Mouse (Mus musculus): ENCODE data around the gene Exosc10.

DNA sequence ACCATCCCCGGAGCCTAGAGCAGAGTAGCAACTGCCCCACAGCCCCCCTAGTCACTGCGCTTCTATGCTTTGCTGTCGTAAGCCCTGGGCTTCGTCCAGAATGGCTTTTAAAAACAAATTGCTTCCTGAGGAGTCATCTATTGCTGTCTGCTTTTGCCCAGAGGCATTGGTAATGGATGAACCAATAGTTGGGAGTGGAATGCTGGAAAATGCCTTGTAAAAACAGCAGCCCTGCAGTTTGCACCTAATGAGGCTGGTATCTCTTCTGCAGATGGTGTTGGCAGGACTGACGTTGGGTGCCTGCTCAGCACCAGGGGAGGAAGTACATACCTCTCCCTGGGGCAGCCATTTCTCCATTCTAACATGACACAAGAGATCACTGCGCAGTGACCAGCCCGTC lies 34.7 kb upstream of the Exosc10 start:
- TF ChIP-seq GATA1 (IDR thresholded peaks at IDR 0.05; ENCODE audit: borderline replicate concordance, low read length) (no peak), FLI1 (IDR thresholded peaks at IDR 0.05; ENCODE audit: low read length) (no peak)
